Mouse (Mus musculus): Measurements from ENCODE around the gene Spaca9. TPM values are rescaled to one million over a fixed set of nuclear protein-coding genes. Genes with fewer than 3 reads are reported as not detected.

Gene Spaca9
- total RNA-seq, 4 experiments from 2014 or later = 0.55 to 2.1 (median 1.1) TPM

GRCm38 (mm10) chr2:28671438-28671837 is 28.1 kb downstream of the Spaca9 start:
- DNase-seq (ENCODE audit: low spot score in 2 of 2) = no peak

GRCm38 (mm10) chr2:28665818-28666217 is 33.7 kb downstream of the Spaca9 start:
- no peak for DNase-seq (ENCODE audit: low spot score in 2 of 2)

GRCm38 (mm10) chr2:28662891-28663290 is 36.6 kb downstream of the Spaca9 start:
- DNase-seq (ENCODE audit: low spot score in 2 of 2) = no peak

- no peak for DNase-seq (ENCODE audit: low spot score in 2 of 2)
Observed at GRCm38 (mm10) chr2:28656216-28656615, 43.3 kb downstream of the Spaca9 start.

GRCm38 (mm10) chr2:28654295-28654694 is 45.2 kb downstream of the Spaca9 start:
- no peak for DNase-seq (ENCODE audit: low spot score in 2 of 2)

GRCm38 (mm10) chr2:28653351-28653750 is 46.2 kb downstream of the Spaca9 start:
- peak in 1 of 2 experiments; percentile 55 for DNase-seq (ENCODE audit: low spot score in 2 of 2)

GRCm38 (mm10) chr2:28650526-28650925 is 49.0 kb downstream of the Spaca9 start:
- no peak for DNase-seq (ENCODE audit: low spot score in 2 of 2)

- DNase-seq (ENCODE audit: low spot score in 2 of 2) = no peak
Observed at GRCm38 (mm10) chr2:28643081-28643480, 56.4 kb downstream of the Spaca9 start.

Small RNA genes within 50 kb of the gene (microRNA-seq; reads per million reads assigned to microRNA genes)
- gene Mir3088 = 2.3 to 3.3 reads per million in 2 experiments

Other genes starting within 250 kb of the Spaca9 start
- 1 to 10 TPM; 2.4 to 6.3 (median 3.1) TPM for gene 1700007K13Rik, start 233.4 kb downstream of the Spaca9 start, total RNA-seq (2022)
- gene Mrps2, start 231.7 kb downstream of the Spaca9 start, total RNA-seq (2022) = 10 to 100 TPM; 37.5 to 40.1 (median 38.5) TPM
- 1 to 10 TPM; 2.9 to 4.4 (median 3.5) TPM for gene Gbgt1, start 202.8 kb downstream of the Spaca9 start, total RNA-seq (2022)
- 1 to 10 TPM in 2 of 4 experiments, not detected in 2; 1.7 to 3.6 TPM for gene Gm10134, start 193.6 kb downstream of the Spaca9 start, total RNA-seq (2022)
- gene Ralgds, start 186.6 kb downstream of the Spaca9 start, total RNA-seq (2022) = 100 to 1,000 TPM in 1 of 4 experiments, 10 to 100 TPM in 3; 89.1 to 103 (median 96.7) TPM
- gene Cel, start 136.3 kb downstream of the Spaca9 start, total RNA-seq (2022) = not detected
- 10 to 100 TPM; 18.0 to 19.4 (median 19.2) TPM for gene Gtf3c5, start 116.0 kb downstream of the Spaca9 start, total RNA-seq (2022)
- gene Gfi1b, start 77.7 kb downstream of the Spaca9 start, total RNA-seq (2022) = not detected
- 10 to 100 TPM; 54.1 to 61.6 (median 57.4) TPM for gene Tsc1, start 58.5 kb downstream of the Spaca9 start, total RNA-seq (2022)
- 1 to 10 TPM; 1.7 to 2.6 (median 2.4) TPM for gene Ak8, start 437 bp upstream of the Spaca9 start, total RNA-seq (2022)
- 10 to 100 TPM; 32.2 to 36.3 (median 34.0) TPM for gene Gtf3c4, start 140.6 kb upstream of the Spaca9 start, total RNA-seq (2022)
- 1 to 10 TPM; 7.6 to 9.7 (median 8.7) TPM for gene Ddx31, start 140.7 kb upstream of the Spaca9 start, total RNA-seq (2022)
- under 1 TPM in 2 of 4 experiments, not detected in 2; 0.14 to 0.55 TPM for gene Barhl1, start 216.9 kb upstream of the Spaca9 start, total RNA-seq (2022)

Data from left cerebral cortex, adult 8-10 months (tissue).